Mouse (Mus musculus) kidney, embryonic 15.5 days (tissue): ENCODE results near the gene Nat9. TPM values are rescaled to one million over a fixed set of nuclear protein-coding genes. Genes with fewer than 3 reads are reported as not detected.
A peak's percentile ranks its signal among the peaks of the same experiment; 100 is the strongest.

Source experiments
- ATAC-seq: fragments of 200-750 bp; cut with Nextera tagmentation; replicated peaks from 2 replicates; pipeline ENCODE4 v1.8.0; 2017; ENCODE audit warnings: moderate TSS enrichment; ENCODE audit not compliant: low FRiP score
- H3K27ac ChIP-seq: fragments of 300-500 bp; sonication (generic); 2 replicates; pipeline ENCODE4 v1.5.1; 2015; ENCODE audit warnings: mild to moderate bottlenecking, inconsistent platforms
- H3K27me3 ChIP-seq: fragments of 300-500 bp; sonication (generic); 2 replicates; pipeline ENCODE4 v1.6.1; 2015; ENCODE audit warnings: inconsistent platforms
- H3K36me3 ChIP-seq: fragments of 300-500 bp; sonication (generic); 2 replicates; pipeline ENCODE4 v1.6.1; 2015; ENCODE audit warnings: inconsistent platforms
- H3K4me1 ChIP-seq: fragments of 300-500 bp; sonication (generic); 2 replicates; pipeline ENCODE4 v1.6.1; 2015; ENCODE audit warnings: inconsistent platforms
- H3K4me2 ChIP-seq: fragments of 300-500 bp; sonication (generic); 2 replicates; pipeline ENCODE4 v1.6.1; 2015; ENCODE audit warnings: moderate library complexity, mild to moderate bottlenecking, inconsistent platforms
- H3K4me3 ChIP-seq: fragments of 300-500 bp; sonication (generic); replicated peaks from 2 replicates; pipeline ENCODE4 v1.5.1; 2015; ENCODE audit warnings: mild to moderate bottlenecking, inconsistent platforms
- H3K9ac ChIP-seq: fragments of 300-500 bp; sonication (generic); 2 replicates; pipeline ENCODE4 v1.6.1; 2015; ENCODE audit warnings: mild to moderate bottlenecking, inconsistent platforms
- H3K9me3 ChIP-seq: fragments of 300-500 bp; sonication (generic); replicated peaks from 2 replicates; pipeline ENCODE4 v1.6.1; 2016; ENCODE audit warnings: inconsistent platforms
- WGBS: fragments of 180-500 bp; shearing (Covaris S2); methylation state at CpG from one replicate; pipeline ENCODE4 v1.1.7; 2015; ENCODE audit warnings: mixed read lengths; 5-methylcytosine and 5-hydroxymethylcytosine counted together
- polyA plus RNA-seq: library from polyadenylated mRNA; unstranded; fragments of >200 nt; fragmentation: Nextera tagmentation; extraction: Ambion mirVana; gene quantifications from 2 replicates; pipeline ENCODE4 v1.2.1, GENCODE M21; 2015

Gene Nat9
- polyA plus RNA-seq = 21.5 and 23.4 TPM in 2 replicates

GRCm38 (mm10) chr11:115187693-115188092 is at the start of gene Nat9:
Gene Nat9 (minus strand): TSS chr11:115187859.
- 7% methylated on average over 12 of the region's 12 CpGs for WGBS
- peak; percentile 19; the same call in 1 of the 2 replicates for ATAC-seq
- Histone ChIP-seq H3K4me1 (peaks cover 25% of the 10 kb centered on the region), H3K9me3 (no peaks in the 10 kb centered on the region), H3K36me3 (peaks cover 5% of the 10 kb centered on the region; the same call in 1 of the 2 replicates), H3K4me2 (peak within 1 kb of the TSS; percentile 94), H3K27me3 (no peaks in the 10 kb centered on the region), H3K4me3 (peak within 1 kb of the TSS; percentile 59), H3K9ac (peak within 1 kb of the TSS; percentile 66), H3K27ac (peak within 1 kb of the TSS; percentile 87)

- no peak overlapping the region for H3K4me3 ChIP-seq
- no peak overlapping the region for H3K4me2 ChIP-seq
- H3K27me3 ChIP-seq = peaks cover 80% of the 10 kb centered on the region
- peaks cover 69% of the 10 kb centered on the region for H3K4me1 ChIP-seq
- H3K36me3 ChIP-seq = no peaks in the 10 kb centered on the region
- WGBS = 7% methylated on average over 5 of the region's 5 CpGs
- no peak overlapping the region for H3K27ac ChIP-seq
- ATAC-seq = peak; percentile 49
- H3K9ac ChIP-seq = no peak overlapping the region
- H3K9me3 ChIP-seq = no peaks in the 10 kb centered on the region
Observed at GRCm38 (mm10) chr11:115236570-115236969, 48.9 kb upstream of the Nat9 start.

GRCm38 (mm10) chr11:115234320-115235044 is 46.8 kb upstream of the Nat9 start:
- Histone ChIP-seq H3K36me3 (no peaks in the 10 kb centered on the region), H3K9me3 (no peaks in the 10 kb centered on the region), H3K4me1 (peaks cover 58% of the 10 kb centered on the region), H3K4me2 (no peak overlapping the region), H3K4me3 (no peak overlapping the region), H3K27ac (no peak overlapping the region), H3K9ac (no peak overlapping the region), H3K27me3 (peaks cover 80% of the 10 kb centered on the region)
- 58% methylated on average over 15 of the region's 15 CpGs for whole genome bisulfite sequencing
- ATAC-seq = no peak

- H3K9me3 ChIP-seq = no peaks in the 10 kb centered on the region
- H3K4me2 ChIP-seq = no peak overlapping the region
- ATAC-seq = no peak
- peaks cover 55% of the 10 kb centered on the region for H3K4me1 ChIP-seq
- no peak overlapping the region for H3K9ac ChIP-seq
- H3K27ac ChIP-seq = no peak overlapping the region
- H3K27me3 ChIP-seq = peaks cover 80% of the 10 kb centered on the region
- no peak overlapping the region for H3K4me3 ChIP-seq
- H3K36me3 ChIP-seq = no peaks in the 10 kb centered on the region
- 65% methylated on average over 20 of the region's 20 CpGs for WGBS
Observed at GRCm38 (mm10) chr11:115233526-115234290, 46.0 kb upstream of the Nat9 start.

GRCm38 (mm10) chr11:115232889-115233288 is 45.2 kb upstream of the Nat9 start:
- Histone ChIP-seq H3K4me1 (peaks cover 56% of the 10 kb centered on the region), H3K4me2 (no peak overlapping the region), H3K27ac (no peak overlapping the region), H3K9me3 (no peaks in the 10 kb centered on the region), H3K27me3 (peaks cover 80% of the 10 kb centered on the region), H3K4me3 (no peak overlapping the region), H3K36me3 (no peaks in the 10 kb centered on the region), H3K9ac (no peak overlapping the region)
- ATAC-seq = no peak
- 81% methylated on average over 5 of the region's 5 CpGs for WGBS

GRCm38 (mm10) chr11:115231924-115232323 is 44.3 kb upstream of the Nat9 start:
- peaks cover 72% of the 10 kb centered on the region for H3K27me3 ChIP-seq
- H3K9ac ChIP-seq = no peak overlapping the region
- no peak for ATAC-seq
- H3K4me1 ChIP-seq = peaks cover 56% of the 10 kb centered on the region
- H3K9me3 ChIP-seq = no peaks in the 10 kb centered on the region
- WGBS = 61% methylated on average over 9 of the region's 9 CpGs
- H3K4me2 ChIP-seq = no peak overlapping the region
- H3K36me3 ChIP-seq = no peaks in the 10 kb centered on the region
- no peak overlapping the region for H3K4me3 ChIP-seq
- peak overlapping the region; percentile 67; the same call in 1 of the 2 replicates for H3K27ac ChIP-seq

- Histone ChIP-seq H3K36me3 (no peaks in the 10 kb centered on the region), H3K4me1 (peaks cover 51% of the 10 kb centered on the region), H3K9ac (no peak overlapping the region), H3K4me2 (no peak overlapping the region), H3K4me3 (no peak overlapping the region), H3K9me3 (no peaks in the 10 kb centered on the region), H3K27ac (peak overlapping the region; percentile 67), H3K27me3 (peaks cover 77% of the 10 kb centered on the region)
- 44% methylated on average over 14 of the region's 14 CpGs for WGBS
- ATAC-seq = no peak
Observed at GRCm38 (mm10) chr11:115231168-115231915, 43.7 kb upstream of the Nat9 start.

GRCm38 (mm10) chr11:115229021-115229930 is 41.6 kb upstream of the Nat9 start:
- no peak overlapping the region for H3K4me3 ChIP-seq
- H3K4me1 ChIP-seq = peaks cover 39% of the 10 kb centered on the region
- peaks cover 83% of the 10 kb centered on the region for H3K27me3 ChIP-seq
- H3K27ac ChIP-seq = no peak overlapping the region
- H3K36me3 ChIP-seq = no peaks in the 10 kb centered on the region
- no peak for ATAC-seq
- no peaks in the 10 kb centered on the region for H3K9me3 ChIP-seq
- WGBS = 53% methylated on average over 15 of the region's 15 CpGs
- no peak overlapping the region for H3K9ac ChIP-seq
- no peak overlapping the region for H3K4me2 ChIP-seq

GRCm38 (mm10) chr11:115228430-115228829 is 40.8 kb upstream of the Nat9 start:
- Histone ChIP-seq H3K9me3 (no peaks in the 10 kb centered on the region), H3K4me2 (no peak overlapping the region), H3K4me1 (peaks cover 37% of the 10 kb centered on the region), H3K4me3 (no peak overlapping the region), H3K36me3 (no peaks in the 10 kb centered on the region), H3K9ac (no peak overlapping the region), H3K27me3 (peaks cover 83% of the 10 kb centered on the region), H3K27ac (no peak overlapping the region)
- WGBS = 51% methylated on average over 7 of the region's 7 CpGs
- ATAC-seq = no peak

- no peaks in the 10 kb centered on the region for H3K9me3 ChIP-seq
- 42% methylated on average over 12 of the region's 12 CpGs for WGBS
Observed at GRCm38 (mm10) chr11:115227640-115228039, 40.0 kb upstream of the Nat9 start.

GRCm38 (mm10) chr11:115226811-115227491 is 39.3 kb upstream of the Nat9 start:
- peaks cover 47% of the 10 kb centered on the region for H3K4me1 ChIP-seq
- no peaks in the 10 kb centered on the region for H3K9me3 ChIP-seq
- H3K27ac ChIP-seq = no peak overlapping the region
- H3K4me3 ChIP-seq = no peak overlapping the region
- no peaks in the 10 kb centered on the region for H3K36me3 ChIP-seq
- no peak for ATAC-seq
- no peak overlapping the region for H3K9ac ChIP-seq
- H3K27me3 ChIP-seq = peaks cover 78% of the 10 kb centered on the region
- 64% methylated on average over 14 of the region's 14 CpGs for WGBS
- no peak overlapping the region for H3K4me2 ChIP-seq

More at GRCm38 (mm10) chr11:115227640-115228039, 40.0 kb upstream of the Nat9 start:
- Histone ChIP-seq H3K9ac (no peak overlapping the region), H3K36me3 (no peaks in the 10 kb centered on the region), H3K27ac (no peak overlapping the region), H3K4me3 (no peak overlapping the region), H3K4me1 (peaks cover 42% of the 10 kb centered on the region), H3K4me2 (no peak overlapping the region), H3K27me3 (peaks cover 82% of the 10 kb centered on the region)
- no peak for ATAC-seq
